Mouse (Mus musculus) ES-E14 (cell line): ENCODE results near the gene Ren1.

Experiments
- HCFC1 ChIP-seq: IDR thresholded peaks from 2 replicates; pipeline ENCODE4 v1.6.1; 2012; ENCODE audit warnings: low read length, inconsistent platforms, borderline replicate concordance; ENCODE audit not compliant: insufficient read depth
- ZNF384 ChIP-seq: IDR thresholded peaks from 2 replicates; pipeline ENCODE4 v1.6.1; 2012; ENCODE audit warnings: low read depth, low read length, inconsistent platforms

GRCm38 (mm10) chr1:133366951-133367605, 16.8 kb downstream of the Ren1 start:
- TF ChIP-seq HCFC1 (no peak), ZNF384 (no peak)
